Mouse (Mus musculus) midbrain, embryonic 15.5 days (tissue): ENCODE data around the gene Pagr1b. TPM values are rescaled to one million over a fixed set of nuclear protein-coding genes. Genes with fewer than 3 reads are reported as not detected.

ENCODE experiments used
- ATAC-seq: fragments of 200-750 bp; cut with Nextera tagmentation; replicated peaks from 2 replicates; pipeline ENCODE4 v1.8.0; 2017; ENCODE audit warnings: moderate TSS enrichment
- H3K27ac ChIP-seq: fragments of 300-500 bp; sonication (generic); 2 replicates; pipeline ENCODE4 v1.5.1; 2015; ENCODE audit warnings: mild to moderate bottlenecking, inconsistent platforms
- H3K27me3 ChIP-seq: fragments of 300-500 bp; sonication (generic); replicated peaks from 2 replicates; pipeline ENCODE4 v1.6.1; 2015; ENCODE audit warnings: inconsistent platforms
- H3K36me3 ChIP-seq: fragments of 300-500 bp; sonication (generic); replicated peaks from 2 replicates; pipeline ENCODE4 v1.6.1; 2015; ENCODE audit warnings: inconsistent platforms
- H3K4me1 ChIP-seq: fragments of 300-500 bp; sonication (generic); 2 replicates; pipeline ENCODE4 v1.6.1; 2015; ENCODE audit warnings: inconsistent platforms
- H3K4me2 ChIP-seq: fragments of 300-500 bp; sonication (generic); 2 replicates; pipeline ENCODE4 v1.6.1; 2015; ENCODE audit warnings: inconsistent platforms, mild to moderate bottlenecking, moderate library complexity
- H3K4me3 ChIP-seq: fragments of 300-500 bp; sonication (generic); 2 replicates; pipeline ENCODE4 v1.5.1; 2015; ENCODE audit warnings: mild to moderate bottlenecking, inconsistent platforms
- H3K9ac ChIP-seq: fragments of 300-500 bp; sonication (generic); 2 replicates; pipeline ENCODE4 v1.6.1; 2015; ENCODE audit warnings: mild to moderate bottlenecking, inconsistent platforms
- H3K9me3 ChIP-seq: fragments of 300-500 bp; sonication (generic); 2 replicates; pipeline ENCODE4 v1.6.1; 2016; ENCODE audit warnings: inconsistent platforms
- WGBS: fragments of 180-500 bp; shearing (Covaris S2); methylation state at CpG from one replicate; pipeline ENCODE4 v1.1.7; 2015; ENCODE audit warnings: mixed read lengths; 5-methylcytosine and 5-hydroxymethylcytosine counted together
- microRNA-seq: library from miRNA; unstranded; fragments of <30 nt; microRNA quantifications from one replicate; pipeline ENCODE4, GENCODE M21; 2016
- polyA plus RNA-seq: library from polyadenylated mRNA; unstranded; fragments of >200 nt; fragmentation: Nextera tagmentation; extraction: Ambion mirVana; gene quantifications from 2 replicates; pipeline ENCODE4 v1.2.1, GENCODE M21; 2015

The Pagr1b gene
- polyA plus RNA-seq, 1 experiment from 2014 or later = 1.0 TPM

- ATAC-seq = no peak
- H3K4me2 ChIP-seq = no peak overlapping the region
- no peaks in the 10 kb centered on the region for H3K4me1 ChIP-seq
- no peak overlapping the region for H3K9ac ChIP-seq
- 90% methylated on average over 5 of the region's 5 CpGs for WGBS
- no peak overlapping the region for H3K27ac ChIP-seq
- no peak overlapping the region for H3K4me3 ChIP-seq
- peaks cover 50% of the 10 kb centered on the region for H3K36me3 ChIP-seq
- peaks cover 10% of the 10 kb centered on the region for H3K27me3 ChIP-seq
- H3K9me3 ChIP-seq = no peaks in the 10 kb centered on the region
These were observed 55.2 kb downstream of the Pagr1b start for GRCm38 (mm10) chr7:126961095-126961494.

GRCm38 (mm10) chr7:126959780-126960179 lies 56.5 kb downstream of the Pagr1b start:
- 74% methylated on average over 9 of the region's 9 CpGs for WGBS
- no peak for ATAC-seq
- Histone ChIP-seq H3K4me3 (no peak overlapping the region), H3K27me3 (peaks cover 10% of the 10 kb centered on the region), H3K27ac (no peak overlapping the region), H3K4me1 (no peaks in the 10 kb centered on the region), H3K4me2 (no peak overlapping the region), H3K9ac (no peak overlapping the region), H3K9me3 (no peaks in the 10 kb centered on the region), H3K36me3 (peaks cover 47% of the 10 kb centered on the region)

GRCm38 (mm10) chr7:126955125-126955524 lies 61.2 kb downstream of the Pagr1b start:
- 66% methylated on average over 3 of the region's 3 CpGs for WGBS
- H3K4me3 ChIP-seq = no peak overlapping the region
- no peak overlapping the region for H3K27ac ChIP-seq
- H3K27me3 ChIP-seq = no peaks in the 10 kb centered on the region
- no peak overlapping the region for H3K9ac ChIP-seq
- H3K36me3 ChIP-seq = peaks cover 24% of the 10 kb centered on the region
- H3K9me3 ChIP-seq = no peaks in the 10 kb centered on the region
- peaks cover 24% of the 10 kb centered on the region for H3K4me1 ChIP-seq
- no peak overlapping the region for H3K4me2 ChIP-seq
- no peak for ATAC-seq

- Histone ChIP-seq H3K36me3 (peaks cover 5% of the 10 kb centered on the region), H3K4me3 (peak overlapping the region; percentile 59), H3K9ac (peak overlapping the region; percentile 75; the same call in 1 of the 2 replicates), H3K27me3 (no peaks in the 10 kb centered on the region), H3K4me2 (peak overlapping the region; percentile 92), H3K27ac (no peak overlapping the region), H3K4me1 (peaks cover 42% of the 10 kb centered on the region), H3K9me3 (no peaks in the 10 kb centered on the region)
- WGBS = 3% methylated on average over 7 of the region's 8 CpGs
- ATAC-seq = no peak
These were observed 63.6 kb downstream of the Pagr1b start for GRCm38 (mm10) chr7:126952646-126953045.

GRCm38 (mm10) chr7:126951741-126952140 lies 64.5 kb downstream of the Pagr1b start:
- Histone ChIP-seq H3K4me1 (peaks cover 51% of the 10 kb centered on the region), H3K4me2 (peak overlapping the region; percentile 92), H3K27me3 (no peaks in the 10 kb centered on the region), H3K36me3 (peaks cover 5% of the 10 kb centered on the region; the same call in 1 of the 2 replicates), H3K27ac (peak overlapping the region; percentile 25; the same call in 1 of the 2 replicates), H3K4me3 (peak overlapping the region; percentile 59), H3K9me3 (no peaks in the 10 kb centered on the region), H3K9ac (peak overlapping the region; percentile 75)
- ATAC-seq = no peak
- WGBS = 23% methylated on average over 4 of the region's 4 CpGs

Small RNAs within 50 kb of the gene (microRNA-seq; reads per million reads assigned to microRNA genes)
- not detected for gene Gm44343

Other genes with a start within 250 kb of the Pagr1b start
- gene Ypel3, start 239.5 kb downstream of the Pagr1b start, polyA plus RNA-seq = 201 and 224 TPM in 2 replicates
- gene Tbx6, start 235.0 kb downstream of the Pagr1b start, polyA plus RNA-seq = 0.37 and 0.57 TPM in 2 replicates
- 191 and 192 TPM in 2 replicates for gene Ppp4c, start 224.0 kb downstream of the Pagr1b start, polyA plus RNA-seq
- gene Fam57b, start 218.8 kb downstream of the Pagr1b start, polyA plus RNA-seq = 60.4 and 65.4 TPM in 2 replicates
- gene 4930451I11Rik, start 184.8 kb downstream of the Pagr1b start, polyA plus RNA-seq = not detected in 2 replicates
- gene Doc2a, start 169.1 kb downstream of the Pagr1b start, polyA plus RNA-seq = 19.8 and 23.8 TPM in 2 replicates
- gene Hirip3, start 154.5 kb downstream of the Pagr1b start, polyA plus RNA-seq = 16.7 and 22.8 TPM in 2 replicates
- gene Ino80e, start 154.1 kb downstream of the Pagr1b start, polyA plus RNA-seq = 94.4 and 100 TPM in 2 replicates
- 66.8 and 70.9 TPM in 2 replicates for gene Taok2, start 131.8 kb downstream of the Pagr1b start, polyA plus RNA-seq
- 33.2 and 36.1 TPM in 2 replicates for gene Tmem219, start 93.6 kb downstream of the Pagr1b start, polyA plus RNA-seq
- gene Kctd13, start 87.6 kb downstream of the Pagr1b start, polyA plus RNA-seq = 133 and 136 TPM in 2 replicates
- gene Asphd1, start 66.9 kb downstream of the Pagr1b start, polyA plus RNA-seq = 7.8 and 8.9 TPM in 2 replicates
- 50.5 and 56.2 TPM in 2 replicates for gene Sez6l2, start 65.9 kb downstream of the Pagr1b start, polyA plus RNA-seq
- 136 and 150 TPM in 2 replicates for gene Cdipt, start 40.6 kb downstream of the Pagr1b start, polyA plus RNA-seq
- gene Cdiptos, start 40.4 kb downstream of the Pagr1b start, polyA plus RNA-seq = 1.1 and 1.5 TPM in 2 replicates
- gene Mvp, start 1.9 kb downstream of the Pagr1b start, polyA plus RNA-seq = 4.0 and 4.5 TPM in 2 replicates
- gene Pagr1a, start 868 bp upstream of the Pagr1b start, polyA plus RNA-seq = 46.9 and 73.4 TPM in 2 replicates
- 44.9 and 52.6 TPM in 2 replicates for gene Gm42742, start 4.6 kb upstream of the Pagr1b start, polyA plus RNA-seq
- gene Prrt2, start 4.7 kb upstream of the Pagr1b start, polyA plus RNA-seq = 40.7 and 42.3 TPM in 2 replicates
- 78.0 and 89.8 TPM in 2 replicates for gene Maz, start 10.6 kb upstream of the Pagr1b start, polyA plus RNA-seq
- gene Kif22, start 26.0 kb upstream of the Pagr1b start, polyA plus RNA-seq = 21.4 and 24.8 TPM in 2 replicates
- not detected in 2 replicates for gene Zg16, start 70.8 kb upstream of the Pagr1b start, polyA plus RNA-seq
- 1.9 and 2.3 TPM in 2 replicates for gene AI467606, start 74.9 kb upstream of the Pagr1b start, polyA plus RNA-seq
- gene Qprt, start 105.7 kb upstream of the Pagr1b start, polyA plus RNA-seq = 0.76 and 0.83 TPM in 2 replicates
- gene Spn, start 121.3 kb upstream of the Pagr1b start, polyA plus RNA-seq = 0.04 TPM in 1 of 2 replicates, not detected in the other
- 82.1 and 82.6 TPM in 2 replicates for gene Cd2bp2, start 179.6 kb upstream of the Pagr1b start, polyA plus RNA-seq
- gene Tbc1d10b, start 192.0 kb upstream of the Pagr1b start, polyA plus RNA-seq = 39.6 and 44.8 TPM in 2 replicates
- gene Mylpf, start 192.4 kb upstream of the Pagr1b start, polyA plus RNA-seq = 3.9 and 5.0 TPM in 2 replicates
- gene Zfp553, start 216.6 kb upstream of the Pagr1b start, polyA plus RNA-seq = 63.7 and 64.1 TPM in 2 replicates
- 17.0 and 18.2 TPM in 2 replicates for gene Sept1, start 216.6 kb upstream of the Pagr1b start, polyA plus RNA-seq
- gene Zfp771, start 227.8 kb upstream of the Pagr1b start, polyA plus RNA-seq = 72.0 and 73.1 TPM in 2 replicates
- 114 and 118 TPM in 2 replicates for gene Dctpp1, start 244.2 kb upstream of the Pagr1b start, polyA plus RNA-seq